Mouse (Mus musculus) left cerebral cortex, postnatal 36 days (tissue): ENCODE results near the gene Hist2h2ac. TPM values are rescaled to one million over a fixed set of nuclear protein-coding genes. Genes with fewer than 3 reads are reported as not detected.

ENCODE experiments used
- microRNA-seq: library from miRNA; unstranded; fragments of <30 nt; microRNA quantifications from one replicate; pipeline ENCODE4 v1.2.0, GENCODE M21; 2022
- total RNA-seq, 2 experiments: library from RNA; stranded (reverse); gene quantifications; 2 replicates each; pipeline ENCODE4 v1.2.3; 2021

The Hist2h2ac gene
- total RNA-seq, 2 experiments from 2014 or later: 24.2 to 27.9 TPM

Small RNAs within 50 kb of the gene (microRNA-seq; reads per million reads assigned to microRNA genes)
- gene Gm44492: not detected
- not detected for gene Gm47311
- not detected for gene Gm47313

Other genes starting within 250 kb of the Hist2h2ac start
- 10 to 100 TPM; 80.1 to 93.9 TPM for gene Plekho1, start 224.9 kb downstream of the Hist2h2ac start, total RNA-seq
- gene Vps45, start 162.4 kb downstream of the Hist2h2ac start, total RNA-seq: 10 to 100 TPM; 40.5 to 42.1 TPM
- 10 to 100 TPM; 28.8 to 32.0 TPM for gene Otud7b, start 116.4 kb downstream of the Hist2h2ac start, total RNA-seq
- 1 to 10 TPM; 5.7 to 6.7 TPM for gene Mtmr11, start 58.9 kb downstream of the Hist2h2ac start, total RNA-seq
- gene Sf3b4, start 48.5 kb downstream of the Hist2h2ac start, total RNA-seq: 10 to 100 TPM; 40.7 to 42.9 TPM
- gene Sv2a, start 39.7 kb downstream of the Hist2h2ac start, total RNA-seq: 100 to 1,000 TPM; 399 to 446 TPM
- gene Bola1, start 1.2 kb downstream of the Hist2h2ac start, total RNA-seq: 10 to 100 TPM; 13.3 to 19.4 TPM
- 10 to 100 TPM in 1 of 2 experiments, 1 to 10 TPM in 1; 10.0 to 11.1 TPM for gene Hist2h2ab, start 1.0 kb downstream of the Hist2h2ac start, total RNA-seq
- gene Hist2h2be, start 239 bp upstream of the Hist2h2ac start, total RNA-seq: 1 to 10 TPM; 4.8 to 5.1 TPM
- gene Hist2h3c2, start 18.2 kb upstream of the Hist2h2ac start, total RNA-seq: 1 to 10 TPM; 5.9 to 6.1 TPM
- gene Hist2h2aa2, start 19.4 kb upstream of the Hist2h2ac start, total RNA-seq: 100 to 1,000 TPM; 204 to 210 TPM
- 10 to 100 TPM in 1 of 2 experiments, 1 to 10 TPM in 1; 6.3 to 10.1 TPM for gene Hist2h2aa1, start 24.6 kb upstream of the Hist2h2ac start, total RNA-seq
- gene Hist2h3c1, start 25.8 kb upstream of the Hist2h2ac start, total RNA-seq: not detected
- 10 to 100 TPM; 27.9 to 34.6 TPM for gene Hist2h4, start 42.4 kb upstream of the Hist2h2ac start, total RNA-seq
- gene Hist2h3b, start 47.8 kb upstream of the Hist2h2ac start, total RNA-seq: 10 to 100 TPM; 60.7 to 62.3 TPM
- gene Hist2h2bb, start 48.9 kb upstream of the Hist2h2ac start, total RNA-seq: 100 to 1,000 TPM; 148 to 154 TPM
- gene Fcgr1, start 73.1 kb upstream of the Hist2h2ac start, total RNA-seq: 1 to 10 TPM; 2.1 to 2.2 TPM
- gene BC107364, start 231.4 kb upstream of the Hist2h2ac start, total RNA-seq: not detected